Mouse (Mus musculus) layer of hippocampus, postnatal 14 days (tissue): ENCODE results near the gene Taar3. TPM values are rescaled to one million over a fixed set of nuclear protein-coding genes. Genes with fewer than 3 reads are reported as not detected.

Experiments
- DNase-seq, 2 experiments: peaks; one replicate each; pipeline ENCODE4 v3.0.0; 2021 to 2022; ENCODE audit warnings: low spot score in 2 of 2, mixed read lengths in 1 of 2
- total RNA-seq, 2 experiments: library from RNA; stranded (reverse); gene quantifications; 2 replicates each; pipeline ENCODE4 v1.2.3; 2021

Gene Taar3
- total RNA-seq, 2 experiments from 2014 or later: not detected

DNA sequence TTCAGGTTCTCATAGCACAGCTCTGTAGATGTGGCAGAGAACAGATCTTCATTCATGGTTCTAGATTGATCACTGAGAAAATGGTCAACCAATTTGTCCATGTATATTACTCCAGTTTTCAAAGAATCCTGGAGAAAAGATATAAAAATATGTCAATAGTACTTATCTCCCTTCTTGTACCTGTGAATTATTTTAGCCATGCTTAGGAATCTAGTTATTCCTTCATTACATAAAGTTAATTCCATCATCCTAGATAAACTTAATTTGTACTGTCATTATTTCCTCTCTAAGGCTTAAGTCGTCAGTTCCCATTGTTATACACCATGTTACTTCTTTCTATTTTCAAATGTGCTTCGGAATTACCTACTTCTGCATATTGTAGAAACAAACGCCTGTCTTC lies 44.0 kb downstream of the Taar3 start, which contains the start of gene Taar7a:
Taar7a (minus strand) TSS at position 101 of the 400 bp plus-strand sequence.
- no peak for DNase-seq

DNA sequence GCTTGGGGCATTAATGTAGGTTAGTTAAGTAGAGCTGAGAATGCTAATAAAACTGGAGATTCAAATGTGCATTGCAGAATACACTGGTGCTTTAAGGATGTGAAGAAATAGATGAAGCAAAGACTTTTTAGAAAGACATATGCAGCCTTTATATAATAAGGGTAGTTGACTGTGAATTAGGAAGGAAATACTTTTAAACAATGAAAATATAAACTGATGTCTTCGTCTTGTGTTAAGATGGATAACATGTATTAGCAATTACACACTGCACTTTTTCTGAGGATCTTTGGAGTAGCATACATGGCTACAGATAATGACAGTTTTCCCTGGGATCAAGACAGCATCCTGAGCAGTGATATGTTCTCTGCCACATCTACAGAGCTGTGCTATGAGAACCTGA lies 50.3 kb downstream of the Taar3 start, which contains the start of gene Taar7b:
Taar7b (plus strand) TSS at position 301 of the 400 bp plus-strand sequence.
- no peak for DNase-seq

Other genes with a start within 250 kb of the Taar3 start
- gene Rps12, start 162.3 kb upstream of the Taar3 start, total RNA-seq: 100 to 1,000 TPM; 214 to 218 TPM
- gene Slc18b1, start 152.6 kb upstream of the Taar3 start, total RNA-seq: 10 to 100 TPM; 24.7 to 30.8 TPM
- under 1 TPM in 1 of 2 experiments, not detected in 1; 0.21 TPM for gene Vnn3, start 98.1 kb upstream of the Taar3 start, total RNA-seq
- gene Vnn1, start 54.9 kb upstream of the Taar3 start, total RNA-seq: under 1 TPM; 0.14 to 0.25 TPM
- not detected for gene Taar1, start 29.2 kb upstream of the Taar3 start, total RNA-seq
- gene Taar2, start 11.0 kb upstream of the Taar3 start, total RNA-seq: not detected
- gene Taar4, start 10.9 kb downstream of the Taar3 start, total RNA-seq: not detected
- gene Taar5, start 21.1 kb downstream of the Taar3 start, total RNA-seq: not detected
- not detected for gene Taar6, start 36.1 kb downstream of the Taar3 start, total RNA-seq
- not detected for gene Taar7a, start 43.9 kb downstream of the Taar3 start, total RNA-seq
- gene Taar7b, start 50.4 kb downstream of the Taar3 start, total RNA-seq: not detected
- not detected for gene Taar7d, start 77.7 kb downstream of the Taar3 start, total RNA-seq
- gene Taar7e, start 88.1 kb downstream of the Taar3 start, total RNA-seq: not detected
- not detected for gene Taar7f, start 100.0 kb downstream of the Taar3 start, total RNA-seq
- not detected for gene Taar8a, start 126.9 kb downstream of the Taar3 start, total RNA-seq
- gene Taar8b, start 142.7 kb downstream of the Taar3 start, total RNA-seq: not detected
- not detected for gene Taar8c, start 152.4 kb downstream of the Taar3 start, total RNA-seq
- gene Taar9, start 160.0 kb downstream of the Taar3 start, total RNA-seq: not detected
- gene Stx7, start 199.7 kb downstream of the Taar3 start, total RNA-seq: 100 to 1,000 TPM; 122 to 129 TPM